25 mouse cellular contexts compared by ENCODE assay signal in the genomic region with DNA sequence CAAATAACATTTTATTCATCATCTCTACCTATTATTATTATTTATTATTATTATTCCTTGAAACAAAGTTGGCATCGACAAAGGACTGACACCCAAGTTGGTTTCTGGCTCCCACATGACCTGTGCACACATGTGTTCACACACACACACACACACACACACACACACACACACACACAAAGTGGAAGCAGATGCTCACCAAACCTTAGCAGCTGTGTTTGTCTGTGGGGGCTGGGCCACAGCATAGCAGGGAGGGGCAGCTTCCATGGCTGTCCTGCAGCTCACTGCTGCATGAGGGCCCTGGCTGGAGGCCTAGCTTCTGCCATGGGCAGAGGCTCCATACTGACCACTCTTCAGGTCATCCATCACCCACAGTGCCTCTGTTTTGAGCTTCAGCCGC.
"Had no signal": no experiment of that assay in that cellular context is flagged by ENCODE, and none has a peak within 500 bp of the region (broad histone marks: within the 10 kb centered on the region; RNA-seq: fewer than 3 reads in every experiment).

No protein-coding gene starts in this region.

- DNase-seq: gastrocnemius, postnatal 14 days; gastrocnemius, postnatal 36 days; heart, adult 11 months; heart, adult 2 months; heart, postnatal 14 days; heart, postnatal 36 days; kidney, adult 11 months; kidney, adult 2 months; kidney, adult 9 months; kidney, postnatal 14 days; kidney, postnatal 36 days; layer of hippocampus, adult 9-11 months; layer of hippocampus, postnatal 36 days had no signal

- H3K4me1 ChIP-seq: heart, embryonic 13.5 days; heart, embryonic 15.5 days; kidney, embryonic 15.5 days; limb, embryonic 13.5 days; limb, embryonic 15.5 days; liver, embryonic 12.5 days had no signal

- H3K9ac ChIP-seq: heart, embryonic 13.5 days; heart, embryonic 15.5 days; hindbrain, embryonic 13.5 days; hindbrain, embryonic 15.5 days; kidney, embryonic 15.5 days; limb, embryonic 13.5 days; limb, embryonic 15.5 days; liver, embryonic 12.5 days had no signal

- ATAC-seq: hindbrain, postnatal 0 days; intestine, embryonic 16.5 days; liver, embryonic 12.5 days had no signal

- H3K4me3 ChIP-seq: heart, adult 2 months; heart, embryonic 13.5 days; heart, embryonic 15.5 days; hindbrain, embryonic 13.5 days; hindbrain, embryonic 15.5 days; kidney, embryonic 15.5 days; limb, embryonic 13.5 days; limb, embryonic 15.5 days; liver, embryonic 12.5 days had no signal

- H3K4me2 ChIP-seq: heart, embryonic 11.5 days; heart, embryonic 13.5 days; heart, embryonic 15.5 days; hindbrain, embryonic 13.5 days; hindbrain, embryonic 15.5 days; kidney, embryonic 15.5 days; limb, embryonic 13.5 days; limb, embryonic 15.5 days; liver, embryonic 12.5 days had no signal

- H3K9me3 ChIP-seq: heart, embryonic 13.5 days; heart, embryonic 15.5 days; hindbrain, embryonic 13.5 days; hindbrain, embryonic 15.5 days; kidney, embryonic 15.5 days; limb, embryonic 13.5 days; limb, embryonic 15.5 days; liver, embryonic 12.5 days had no signal

- H3K36me3 ChIP-seq: heart, embryonic 13.5 days; heart, embryonic 15.5 days; hindbrain, embryonic 13.5 days; hindbrain, embryonic 15.5 days; kidney, embryonic 15.5 days; limb, embryonic 13.5 days; limb, embryonic 15.5 days; liver, embryonic 12.5 days had no signal

- H3K27me3 ChIP-seq: heart, embryonic 15.5 days; hindbrain, embryonic 15.5 days; kidney, embryonic 15.5 days; limb, embryonic 13.5 days; limb, embryonic 15.5 days; liver, embryonic 12.5 days had no signal

- H3K27ac ChIP-seq: heart, adult 2 months; heart, embryonic 13.5 days; heart, embryonic 15.5 days; hindbrain, embryonic 13.5 days; hindbrain, embryonic 15.5 days; hindbrain, postnatal 0 days; kidney, embryonic 15.5 days; kidney, postnatal 0 days; limb, embryonic 13.5 days; limb, embryonic 15.5 days; liver, embryonic 12.5 days had no signal
